Mouse (Mus musculus) neural tube, embryonic 14.5 days (tissue): Measurements from ENCODE around the gene Wdr35. TPM values are rescaled to one million over a fixed set of nuclear protein-coding genes. Genes with fewer than 3 reads are reported as not detected.

ENCODE experiments used
- ATAC-seq: fragments of 200-750 bp; cut with Nextera tagmentation; 2 replicates; pipeline ENCODE4 v1.8.0; 2017; ENCODE audit warnings: low read depth, mild to moderate bottlenecking, moderate TSS enrichment, moderate library complexity
- H3K27ac ChIP-seq: fragments of 300-500 bp; sonication (generic); 2 replicates; pipeline ENCODE4 v1.5.1; 2014; ENCODE audit warnings: low read depth, mild to moderate bottlenecking, control low read depth, low read length, moderate library complexity, mixed read lengths
- H3K27me3 ChIP-seq: fragments of 300-500 bp; sonication (generic); 2 replicates; pipeline ENCODE4 v1.6.1; 2014; ENCODE audit warnings: low read length; ENCODE audit not compliant: control insufficient read depth, insufficient read depth
- H3K36me3 ChIP-seq: fragments of 300-500 bp; sonication (generic); 2 replicates; pipeline ENCODE4 v1.6.1; 2014; ENCODE audit warnings: low read length, mixed read lengths; ENCODE audit not compliant: control insufficient read depth, insufficient read depth
- H3K4me1 ChIP-seq: fragments of 300-500 bp; sonication (generic); 2 replicates; pipeline ENCODE4 v1.6.1; 2014; ENCODE audit warnings: low read length; ENCODE audit not compliant: control insufficient read depth, insufficient read depth
- H3K4me2 ChIP-seq: fragments of 300-500 bp; sonication (generic); 2 replicates; pipeline ENCODE4 v1.6.1; 2014; ENCODE audit warnings: mild to moderate bottlenecking, low read depth, low read length, control low read depth
- H3K4me3 ChIP-seq: fragments of 300-500 bp; sonication (generic); 2 replicates; pipeline ENCODE4 v1.5.1; 2014; ENCODE audit warnings: low read depth, low read length, control low read depth, mixed read lengths
- H3K9ac ChIP-seq: fragments of 300-500 bp; sonication (generic); replicated peaks from 2 replicates; pipeline ENCODE4 v1.6.1; 2014; ENCODE audit warnings: low read depth, mild to moderate bottlenecking, control low read depth, low read length, mixed read lengths
- H3K9me3 ChIP-seq: fragments of 300-500 bp; sonication (generic); 2 replicates; pipeline ENCODE4 v1.6.1; 2016; ENCODE audit warnings: low read length; ENCODE audit not compliant: control insufficient read depth
- WGBS: fragments of 180-500 bp; shearing (Covaris S2); extraction: QIAGEN DNeasy Blood & Tissue Kit; methylation state at CpG from one replicate; pipeline ENCODE4 v1.1.7; 2014; 5-methylcytosine and 5-hydroxymethylcytosine counted together
- polyA plus RNA-seq: library from polyadenylated mRNA; unstranded; fragments of >200 nt; fragmentation: Nextera tagmentation; extraction: Ambion mirVana; gene quantifications from 2 replicates; pipeline ENCODE4 v1.2.1, GENCODE M21; 2014

The Wdr35 gene
- polyA plus RNA-seq, 1 experiment from 2014 or later = 19.6 TPM

DNA sequence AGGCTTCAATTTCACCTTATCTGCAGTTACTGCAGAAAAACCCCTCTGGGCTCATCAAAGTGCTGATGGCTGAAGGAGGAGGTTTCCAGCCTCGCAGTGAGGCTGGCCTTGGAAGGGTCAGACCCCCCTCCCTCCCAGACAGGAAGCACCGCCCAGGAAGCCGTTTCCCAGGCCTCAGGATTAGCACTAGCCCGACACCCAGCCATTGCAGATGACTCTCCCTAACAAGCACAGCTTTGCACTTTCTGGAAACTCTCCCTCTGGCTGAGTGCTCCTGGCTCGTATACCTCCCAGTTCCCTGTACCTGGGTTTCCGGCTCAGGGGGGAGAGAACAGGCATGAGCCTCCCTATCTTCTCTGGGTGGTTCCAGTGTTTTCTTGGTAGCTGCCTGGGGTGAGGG is 77.1 kb downstream of the Wdr35 start:
- Histone ChIP-seq H3K4me1 (no peaks in the 10 kb centered on the region), H3K36me3 (no peaks in the 10 kb centered on the region), H3K9ac (no peak overlapping the region), H3K27ac (no peak overlapping the region), H3K9me3 (no peaks in the 10 kb centered on the region), H3K27me3 (no peaks in the 10 kb centered on the region), H3K4me3 (no peak overlapping the region), H3K4me2 (no peak overlapping the region)
- WGBS = 36% methylated on average over 6 of the region's 6 CpGs
- no peak for ATAC-seq

DNA sequence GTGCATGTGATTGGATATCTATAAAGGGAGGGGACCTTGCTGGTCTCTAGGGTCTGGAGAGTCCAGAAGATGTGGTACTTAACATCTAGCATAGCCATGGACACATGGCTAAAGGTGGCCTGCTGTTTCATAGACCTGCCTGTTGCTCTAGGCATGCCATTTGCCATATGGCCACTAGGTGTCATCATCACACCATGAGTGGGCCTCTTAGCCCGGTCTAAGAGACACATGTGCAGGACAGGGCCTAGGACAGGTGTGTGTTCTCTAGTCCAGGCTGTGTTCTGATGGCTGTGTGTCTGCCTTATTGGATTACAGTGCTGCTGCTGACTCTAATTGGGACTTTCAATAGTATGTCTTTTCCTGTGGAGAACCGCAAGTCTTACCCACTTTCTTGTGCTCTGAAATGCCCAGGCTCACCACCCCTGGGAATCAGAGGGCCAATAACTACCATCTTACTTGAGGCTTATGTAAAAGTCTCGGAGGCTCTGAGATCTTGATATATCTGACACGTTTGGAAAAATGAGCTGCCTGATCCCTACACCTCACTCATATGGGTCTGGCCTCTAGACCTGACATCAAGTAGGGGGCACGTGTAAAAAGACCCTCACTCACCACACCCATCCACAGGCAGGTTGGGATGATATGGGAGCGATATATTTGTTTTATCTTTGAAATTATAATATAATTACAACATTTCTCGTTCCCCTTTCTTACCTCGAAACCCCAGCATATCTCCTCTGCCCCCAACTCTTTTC is 78.6 kb downstream of the Wdr35 start:
- Histone ChIP-seq H3K4me2 (no peak overlapping the region), H3K4me3 (no peak overlapping the region), H3K9ac (no peak overlapping the region), H3K27ac (no peak overlapping the region), H3K27me3 (no peaks in the 10 kb centered on the region), H3K4me1 (no peaks in the 10 kb centered on the region), H3K9me3 (no peaks in the 10 kb centered on the region), H3K36me3 (no peaks in the 10 kb centered on the region)
- peak; percentile 91 for ATAC-seq
- WGBS = 58% methylated on average over 8 of the region's 8 CpGs

DNA sequence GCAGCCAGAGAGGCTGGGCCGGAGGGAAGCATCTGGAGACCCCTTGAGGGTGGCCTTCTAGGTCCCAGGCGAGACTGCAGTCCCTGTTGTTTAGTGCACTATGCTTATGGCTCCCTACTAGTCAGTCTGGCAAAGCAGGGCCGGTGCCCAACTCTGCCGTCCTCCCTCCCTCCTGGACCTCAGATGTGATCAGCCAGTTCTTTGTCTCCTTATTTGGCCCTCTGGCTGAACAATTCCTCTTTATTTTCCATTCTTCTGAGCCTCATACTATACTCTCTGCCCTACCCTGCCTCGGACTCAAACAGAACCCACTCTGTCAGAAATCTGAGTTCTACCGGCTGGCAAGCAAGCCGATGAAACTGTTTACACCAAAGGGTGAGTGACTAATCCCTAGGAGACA is 79.7 kb downstream of the Wdr35 start:
- ATAC-seq = no peak
- Histone ChIP-seq H3K27me3 (no peaks in the 10 kb centered on the region), H3K27ac (no peak overlapping the region), H3K4me2 (no peak overlapping the region), H3K9me3 (no peaks in the 10 kb centered on the region), H3K36me3 (no peaks in the 10 kb centered on the region), H3K4me1 (no peaks in the 10 kb centered on the region), H3K9ac (no peak overlapping the region), H3K4me3 (no peak overlapping the region)
- WGBS = 55% methylated on average over 7 of the region's 7 CpGs

DNA sequence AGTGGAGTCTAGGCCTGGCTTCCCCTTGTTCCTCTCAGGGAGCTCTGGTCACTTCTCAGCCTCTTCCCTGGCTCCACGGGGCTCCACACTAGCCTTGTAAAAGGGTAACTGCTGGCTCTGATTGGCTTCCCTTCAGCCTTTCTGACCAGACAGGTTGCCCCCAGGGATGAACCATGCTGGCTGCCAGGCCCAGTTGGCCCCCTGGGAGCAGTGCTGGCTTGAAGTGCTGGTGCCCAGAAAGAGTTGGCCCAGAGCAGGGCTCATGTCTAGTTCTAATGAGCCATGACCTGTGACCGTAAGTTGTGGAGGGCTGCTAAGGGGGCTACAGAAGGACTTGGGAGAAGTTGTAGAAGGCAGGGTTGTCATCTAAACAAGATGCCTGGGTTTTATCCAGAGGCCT is 80.3 kb downstream of the Wdr35 start:
- Histone ChIP-seq H3K36me3 (no peaks in the 10 kb centered on the region), H3K4me1 (no peaks in the 10 kb centered on the region), H3K9ac (no peak overlapping the region), H3K27me3 (no peaks in the 10 kb centered on the region), H3K4me2 (no peak overlapping the region), H3K4me3 (no peak overlapping the region), H3K9me3 (no peaks in the 10 kb centered on the region), H3K27ac (no peak overlapping the region)
- no peak for ATAC-seq
- WGBS = 56% methylated on average over 2 of the region's 2 CpGs

DNA sequence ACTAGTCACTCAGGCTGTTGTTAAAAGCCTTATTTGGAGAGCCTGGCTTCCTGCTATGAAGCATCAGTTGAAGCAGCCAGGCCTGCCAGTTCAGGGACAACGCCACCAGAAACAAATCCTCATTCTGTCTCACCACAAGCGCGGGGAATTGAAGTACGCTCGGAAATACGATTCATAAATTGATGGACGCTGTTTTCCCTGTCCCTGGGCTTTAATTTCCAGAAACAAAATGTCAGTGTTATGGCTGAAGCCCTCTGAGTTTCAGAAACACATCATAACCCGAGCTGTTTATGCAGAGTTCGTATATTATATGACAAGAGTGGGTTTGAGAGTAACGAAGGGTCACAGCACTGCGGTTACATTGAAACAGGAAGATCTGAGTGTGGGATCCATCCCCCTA is 81.6 kb downstream of the Wdr35 start:
- Histone ChIP-seq H3K36me3 (no peaks in the 10 kb centered on the region), H3K9ac (no peak overlapping the region), H3K9me3 (no peaks in the 10 kb centered on the region), H3K27me3 (no peaks in the 10 kb centered on the region), H3K27ac (no peak overlapping the region), H3K4me3 (no peak overlapping the region), H3K4me2 (no peak overlapping the region), H3K4me1 (no peaks in the 10 kb centered on the region)
- 75% methylated on average over 11 of the region's 11 CpGs for WGBS
- ATAC-seq = no peak

DNA sequence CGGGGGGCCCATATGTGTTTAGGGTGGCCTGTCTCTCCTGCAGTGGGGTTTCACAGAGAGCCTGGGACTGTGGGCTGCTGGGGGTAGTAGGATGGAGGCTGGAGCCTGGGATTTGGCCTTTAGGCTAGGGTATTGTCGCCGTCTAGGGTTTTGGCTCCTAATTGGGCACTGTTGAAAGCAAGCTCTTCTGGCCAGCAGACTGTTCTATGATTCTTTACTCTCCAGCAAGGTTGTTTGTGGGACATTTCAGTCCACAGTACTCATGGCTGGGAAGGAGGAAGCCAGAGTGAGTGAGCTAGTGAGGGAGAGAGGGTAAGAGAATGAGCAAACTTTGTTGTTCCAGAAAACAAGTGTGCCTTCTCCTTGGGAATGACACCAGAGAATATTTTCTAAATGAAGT is 85.8 kb downstream of the Wdr35 start:
- Histone ChIP-seq H3K4me2 (no peak overlapping the region), H3K36me3 (no peaks in the 10 kb centered on the region), H3K9ac (no peak overlapping the region), H3K9me3 (no peaks in the 10 kb centered on the region), H3K4me1 (no peaks in the 10 kb centered on the region), H3K27ac (no peak overlapping the region), H3K4me3 (no peak overlapping the region), H3K27me3 (no peaks in the 10 kb centered on the region)
- WGBS = 90% methylated on average over 3 of the region's 3 CpGs
- no peak for ATAC-seq

DNA sequence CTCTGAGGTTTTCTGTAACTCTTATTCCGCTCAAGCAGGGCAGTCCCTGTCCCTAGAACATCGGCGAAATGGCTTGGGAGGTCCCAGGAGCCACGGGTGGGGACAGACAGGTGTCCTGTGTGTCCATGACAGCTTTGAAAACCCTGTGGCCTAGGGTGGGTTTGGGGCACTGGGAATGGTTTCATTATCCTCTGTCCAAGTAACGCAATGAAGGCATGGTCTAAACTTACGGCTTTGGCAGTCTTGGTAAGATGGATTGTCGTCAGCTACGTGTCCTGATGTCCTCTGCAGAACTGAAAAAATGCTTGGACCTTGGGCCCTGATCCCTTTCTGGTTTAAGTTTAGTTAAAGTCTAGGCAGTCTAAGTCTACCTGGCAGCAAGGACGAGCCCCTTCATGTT is 86.3 kb downstream of the Wdr35 start:
- no peaks in the 10 kb centered on the region for H3K9me3 ChIP-seq
- no peak for ATAC-seq
- H3K27ac ChIP-seq = no peak overlapping the region
- no peaks in the 10 kb centered on the region for H3K4me1 ChIP-seq
- no peak overlapping the region for H3K4me3 ChIP-seq
- no peak overlapping the region for H3K4me2 ChIP-seq
- 90% methylated on average over 9 of the region's 9 CpGs for WGBS
- H3K27me3 ChIP-seq = no peaks in the 10 kb centered on the region
- no peaks in the 10 kb centered on the region for H3K36me3 ChIP-seq
- H3K9ac ChIP-seq = no peak overlapping the region

DNA sequence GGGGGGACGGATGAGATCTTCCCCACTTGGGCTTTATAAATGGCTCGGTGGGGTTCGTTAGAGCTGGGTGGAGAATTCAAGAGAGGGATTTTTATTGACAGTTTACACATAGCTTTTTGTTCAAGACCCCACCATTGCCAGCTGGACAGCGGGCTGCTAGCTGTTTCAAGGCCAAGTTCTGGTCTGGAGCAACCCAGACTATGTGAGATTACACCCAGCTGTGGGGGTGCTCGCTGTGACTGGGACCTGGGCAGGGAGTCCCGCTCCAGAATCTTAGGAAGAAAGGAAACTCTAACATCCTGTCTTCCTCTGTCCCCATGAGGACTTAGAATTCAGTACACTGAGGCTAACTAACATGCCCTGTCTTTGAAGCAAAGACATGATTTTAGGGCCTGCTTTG is 89.9 kb downstream of the Wdr35 start:
- no peak for ATAC-seq
- WGBS = 75% methylated on average over 6 of the region's 6 CpGs
- H3K27ac ChIP-seq = no peak overlapping the region

DNA sequence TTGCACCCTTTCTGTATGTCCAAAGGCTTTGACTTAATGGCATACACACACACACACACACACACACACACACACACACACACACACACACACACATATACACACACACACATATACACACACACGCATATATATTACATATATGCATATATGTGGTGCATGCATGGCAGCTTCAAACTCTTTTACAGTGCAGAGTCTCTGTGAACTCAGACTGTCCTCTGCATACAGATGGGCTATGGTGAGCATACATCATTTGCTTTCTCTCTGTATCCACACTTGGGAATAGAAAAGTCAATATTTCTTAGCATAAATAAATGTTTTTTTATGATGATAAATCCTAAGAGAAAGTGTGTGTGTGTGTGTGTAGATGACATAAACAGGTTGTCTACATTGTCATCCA is 97.4 kb downstream of the Wdr35 start:
- ATAC-seq = 0 out of 2 replicates have a peak, but pooled peaks have one; percentile 14
- H3K36me3 ChIP-seq = no peaks in the 10 kb centered on the region
- WGBS = 91% methylated on average over 1 of the region's 1 CpGs
- H3K9me3 ChIP-seq = no peaks in the 10 kb centered on the region
- no peak overlapping the region for H3K4me3 ChIP-seq
- no peaks in the 10 kb centered on the region for H3K27me3 ChIP-seq
- no peak overlapping the region for H3K4me2 ChIP-seq
- peaks cover 3% of the 10 kb centered on the region; the same call in 1 of the 2 replicates for H3K4me1 ChIP-seq
- H3K27ac ChIP-seq = no peak overlapping the region
- H3K9ac ChIP-seq = no peak overlapping the region

More for the DNA sequence above, 89.9 kb downstream of the Wdr35 start:
- no peak overlapping the region for H3K4me3 ChIP-seq
- no peaks in the 10 kb centered on the region for H3K4me1 ChIP-seq
- H3K27me3 ChIP-seq = no peaks in the 10 kb centered on the region
- no peaks in the 10 kb centered on the region for H3K9me3 ChIP-seq
- H3K9ac ChIP-seq = no peak overlapping the region
- H3K4me2 ChIP-seq = no peak overlapping the region
- no peaks in the 10 kb centered on the region for H3K36me3 ChIP-seq
